Mouse (Mus musculus) olfactory bulb, adult 2 months (tissue): ENCODE data around the gene Resp18.
"Not testable (repeated sequence)": the region's sequence is repeated elsewhere in the genome, so short reads cannot be mapped to it uniquely, and the experiment has no call there.

Source experiments
- CTCF ChIP-seq: fragments of 200-500 bp; IDR thresholded peaks from 2 replicates; pipeline ENCODE4 v1.5.1; 2012; ENCODE audit warnings: low read depth, mild to moderate bottlenecking, low read length, moderate library complexity; ENCODE audit not compliant: insufficient read depth
- POLR2A ChIP-seq: fragments of 200-500 bp; IDR thresholded peaks from 2 replicates; pipeline ENCODE4 v1.6.1; 2012; ENCODE audit warnings: mild to moderate bottlenecking, low read depth, low read length, moderate library complexity; ENCODE audit not compliant: insufficient read depth

GRCm38 (mm10) chr1:75232489-75232888 is 45.7 kb downstream of the Resp18 start:
- not testable (repeated sequence) for TF ChIP-seq POLR2A, CTCF
